Mouse (Mus musculus) G1E (cell line): Measurements from ENCODE around the gene Stx6.

ENCODE experiments used
- CTCF ChIP-seq: IDR thresholded peaks from 2 replicates; pipeline ENCODE4 v1.5.1; 2012; ENCODE audit warnings: low read depth, low read length, inconsistent platforms, mixed read lengths
- GATA1 ChIP-seq: IDR thresholded peaks from 2 replicates; pipeline ENCODE4 v1.6.1; 2012; ENCODE audit warnings: borderline replicate concordance, low read length, inconsistent platforms, mixed read lengths
- TAL1 ChIP-seq: conservative IDR thresholded peaks from 2 replicates; pipeline ENCODE4 v1.6.1; 2012; ENCODE audit warnings: low read depth, low read length, inconsistent platforms, mixed read lengths

DNA sequence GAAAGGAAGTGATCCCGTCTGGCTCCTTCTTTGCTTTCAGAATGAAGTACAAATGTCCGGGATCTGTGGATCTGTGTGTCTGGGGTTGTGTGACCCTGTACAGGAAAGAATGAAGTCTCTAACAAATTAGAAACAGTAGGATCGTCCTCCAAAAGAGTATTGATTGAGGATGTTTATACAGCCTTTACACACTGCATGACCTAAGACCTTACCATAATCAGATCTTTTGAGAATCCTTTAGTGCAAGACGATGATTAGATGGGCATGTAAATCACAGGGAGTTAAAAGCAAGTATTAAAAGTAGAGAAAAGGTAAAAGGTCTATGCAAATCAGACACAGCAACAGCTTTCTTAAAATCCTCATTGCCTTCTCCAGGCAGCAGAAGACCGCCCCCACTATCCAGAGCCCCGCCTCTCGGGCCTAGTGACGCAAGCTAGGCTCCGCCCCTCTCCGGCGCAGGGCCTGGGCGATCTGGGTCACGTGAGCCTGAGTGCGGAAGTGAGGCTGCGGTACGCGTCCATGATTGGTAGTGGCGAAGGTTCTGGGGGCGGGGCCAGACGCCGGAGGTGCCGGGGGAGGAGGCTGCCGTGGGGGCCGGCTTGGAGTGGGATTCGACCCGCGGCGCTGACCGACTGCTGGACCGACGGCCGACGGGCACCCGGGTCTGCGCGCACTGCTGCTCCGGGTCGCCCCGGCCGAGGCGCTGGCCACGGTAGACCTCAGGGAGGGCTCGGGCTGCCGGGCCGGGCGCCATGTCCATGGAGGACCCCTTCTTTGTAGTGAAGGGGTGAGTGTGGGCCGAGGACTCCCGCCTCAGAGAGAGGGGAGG is at the start of gene Stx6:
- no peak for TF ChIP-seq CTCF
- no peak for TF ChIP-seq GATA1
- no peak for TF ChIP-seq TAL1
